Mouse (Mus musculus): ENCODE measurements around the gene Scyl3. TPM values are rescaled to one million over a fixed set of nuclear protein-coding genes. Genes with fewer than 3 reads are reported as not detected.

The Scyl3 gene
- polyA plus RNA-seq, 2 experiments = 7.2 to 10.2 TPM

DNA sequence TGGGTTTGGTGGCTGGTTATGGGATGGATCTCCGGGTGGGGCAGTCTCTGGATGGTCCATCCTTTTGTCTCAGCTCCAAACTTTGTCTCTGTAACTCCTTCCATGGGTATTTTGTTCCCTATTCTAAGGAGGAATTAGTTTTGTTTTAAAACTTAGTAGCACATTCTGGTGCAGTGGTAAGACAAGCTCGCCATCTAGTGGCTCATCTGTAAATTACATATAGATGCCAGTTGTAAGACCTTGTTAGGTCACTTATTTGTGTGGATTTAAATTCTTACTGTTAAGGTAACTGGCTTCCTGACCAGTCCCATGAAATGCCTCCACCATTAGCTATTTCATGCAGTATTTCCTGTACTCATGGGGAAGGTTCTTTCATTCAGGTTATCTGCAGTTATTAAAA lies 18.6 kb upstream of the Scyl3 start:
- TF ChIP-seq CTCF (IDR thresholded peaks at IDR 0.05; ENCODE audit: low read depth) (peak; percentile 59; the same call in 1 of the 2 replicates), EP300 (IDR thresholded peaks at IDR 0.05; ENCODE audit: low read depth) (no peak)

DNA sequence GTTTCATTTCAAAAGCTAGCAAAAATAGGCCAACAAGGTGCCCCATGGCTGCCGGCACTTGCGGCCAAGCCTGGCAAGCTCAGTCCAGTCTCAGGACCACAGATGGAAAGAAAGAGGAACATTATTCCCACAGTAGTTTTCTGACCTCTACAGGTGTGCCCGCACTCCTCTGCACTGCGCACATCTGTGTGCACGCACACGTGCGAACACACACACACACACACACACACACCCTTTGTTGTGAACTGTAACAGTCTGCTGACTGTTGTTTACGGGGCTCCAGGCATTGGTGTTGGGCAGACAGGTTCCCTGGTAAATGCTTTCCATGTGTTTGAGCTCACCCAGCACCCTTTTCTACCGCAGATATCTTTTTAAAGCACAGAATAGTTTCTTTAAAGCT lies 18.1 kb upstream of the Scyl3 start:
- no peak overlapping the region for H3K4me3 ChIP-seq (ENCODE audit: insufficient read depth in 1 of 2, low read depth in 2 of 2, low read length in 2 of 2)
- no peak overlapping the region for H3K4me2 ChIP-seq (ENCODE audit: low read depth)
- no peaks in the 10 kb centered on the region for H3K9me3 ChIP-seq (ENCODE audit: control insufficient read depth, low read length)
- H3K9ac ChIP-seq (replicated peaks) = no peak overlapping the region
- no peaks in the 10 kb centered on the region for H3K4me1 ChIP-seq (replicated peaks; ENCODE audit: control insufficient read depth in 2 of 2, insufficient read depth in 2 of 2, low read length in 1 of 2)
- no peaks in the 10 kb centered on the region for H3K36me3 ChIP-seq (replicated peaks; ENCODE audit: control insufficient read depth, insufficient read depth, low read depth)
- ATAC-seq (ENCODE audit: insufficient read depth) = 0 out of 2 replicates have a peak, but pooled peaks have one; percentile 26
- no peak for DNase-seq (ENCODE audit: low read depth in 3 of 3, low spot score in 3 of 3)
- no peak overlapping the region for H3K27ac ChIP-seq
- WGBS (ENCODE audit: insufficient replicate concordance) = 78% methylated on average over 9 of the region's 9 CpGs
- no peaks in the 10 kb centered on the region for H3K27me3 ChIP-seq (ENCODE audit: control insufficient read depth, insufficient read depth, low read length)
- TF ChIP-seq CTCF (IDR thresholded peaks at IDR 0.05; ENCODE audit: low read depth) = no peak

More for the DNA sequence above, 18.6 kb upstream of the Scyl3 start:
- Histone ChIP-seq H3K36me3 (replicated peaks; ENCODE audit: control insufficient read depth, insufficient read depth, low read depth) (no peaks in the 10 kb centered on the region), H3K4me3 (ENCODE audit: insufficient read depth in 1 of 2, low read depth in 2 of 2, low read length in 2 of 2) (no peak overlapping the region), H3K9me3 (ENCODE audit: control insufficient read depth, low read length) (no peaks in the 10 kb centered on the region), H3K9ac (replicated peaks) (no peak overlapping the region), H3K4me2 (ENCODE audit: low read depth) (no peak overlapping the region), H3K27ac (no peak overlapping the region), H3K4me1 (replicated peaks; ENCODE audit: control insufficient read depth in 2 of 2, insufficient read depth in 2 of 2, low read length in 1 of 2) (no peaks in the 10 kb centered on the region), H3K27me3 (ENCODE audit: control insufficient read depth, insufficient read depth, low read length) (no peaks in the 10 kb centered on the region)
- DNase-seq (ENCODE audit: low read depth in 3 of 3, low spot score in 3 of 3) = no peak
- 3% methylated on average over 2 of the region's 2 CpGs for WGBS (ENCODE audit: insufficient replicate concordance)
- no peak; the same call in 1 of the 2 replicates for ATAC-seq (ENCODE audit: insufficient read depth)

- H3K27ac ChIP-seq = no peak overlapping the region
- H3K36me3 ChIP-seq (replicated peaks; ENCODE audit: control insufficient read depth, insufficient read depth, low read depth) = no peaks in the 10 kb centered on the region
- H3K9ac ChIP-seq (replicated peaks) = no peak overlapping the region
- ATAC-seq (ENCODE audit: insufficient read depth) (no peak), DNase-seq (ENCODE audit: low read depth in 3 of 3, low spot score in 3 of 3) (no peak)
- H3K4me3 ChIP-seq (ENCODE audit: insufficient read depth in 1 of 2, low read depth in 2 of 2, low read length in 2 of 2) = no peak overlapping the region
- no peaks in the 10 kb centered on the region for H3K9me3 ChIP-seq (ENCODE audit: control insufficient read depth, low read length)
- no peak overlapping the region for H3K4me2 ChIP-seq (ENCODE audit: low read depth)
- H3K4me1 ChIP-seq (replicated peaks; ENCODE audit: control insufficient read depth in 2 of 2, insufficient read depth in 2 of 2, low read length in 1 of 2) = no peaks in the 10 kb centered on the region
- no peak for TF ChIP-seq EP300 (IDR thresholded peaks at IDR 0.05; ENCODE audit: low read depth)
- no peak for TF ChIP-seq CTCF (IDR thresholded peaks at IDR 0.05; ENCODE audit: low read depth)
- H3K27me3 ChIP-seq (ENCODE audit: control insufficient read depth, insufficient read depth, low read length) = no peaks in the 10 kb centered on the region
- 80% methylated on average over 11 of the region's 11 CpGs for WGBS (ENCODE audit: insufficient replicate concordance)
Observed at GRCm38 (mm10) chr1:163911981-163912380, 16.9 kb upstream of the Scyl3 start.

DNA sequence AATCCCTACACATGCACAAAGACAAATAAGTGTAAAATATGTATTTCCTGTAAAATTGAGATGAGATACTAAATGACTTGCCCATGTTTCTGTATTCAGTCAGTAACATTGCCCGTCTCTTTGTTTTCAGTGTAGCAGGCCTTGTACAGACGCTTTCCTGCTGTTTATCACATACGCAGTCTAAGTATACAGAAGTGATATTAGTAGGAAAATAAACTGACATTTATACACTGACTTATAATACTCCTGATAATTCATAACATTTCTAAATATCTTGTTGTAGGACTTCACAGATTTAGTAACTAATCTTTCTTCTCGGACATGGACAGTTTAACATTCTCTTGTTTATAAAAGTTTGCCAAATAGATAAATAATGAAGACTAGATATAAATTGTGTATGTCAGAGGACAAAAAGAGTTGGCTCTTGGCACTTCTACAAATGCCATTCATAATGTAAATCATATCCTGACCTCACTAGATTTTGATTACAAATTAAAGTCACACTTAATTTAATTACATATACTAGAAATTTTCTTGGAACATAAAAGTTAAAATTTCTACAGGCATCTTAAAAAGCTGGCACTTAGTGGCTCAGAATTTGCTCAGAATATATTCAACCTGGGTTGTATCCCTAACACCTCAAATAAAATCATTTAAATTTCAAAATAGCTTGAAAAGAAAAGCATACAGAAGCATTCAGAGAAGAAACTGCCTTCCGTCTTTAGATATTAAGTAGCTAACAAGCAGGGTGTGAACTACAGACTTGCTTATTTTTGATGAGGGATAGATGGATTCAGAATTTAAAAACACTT lies 11.3 kb upstream of the Scyl3 start:
- WGBS (ENCODE audit: insufficient replicate concordance) = 72% methylated on average over 5 of the region's 5 CpGs
- Histone ChIP-seq H3K27me3 (ENCODE audit: control insufficient read depth, insufficient read depth, low read length) (no peaks in the 10 kb centered on the region), H3K27ac (no peak overlapping the region), H3K9ac (replicated peaks) (no peak overlapping the region), H3K4me3 (ENCODE audit: insufficient read depth in 1 of 2, low read depth in 2 of 2, low read length in 2 of 2) (no peak overlapping the region), H3K4me1 (replicated peaks; ENCODE audit: control insufficient read depth in 2 of 2, insufficient read depth in 2 of 2, low read length in 1 of 2) (no peaks in the 10 kb centered on the region), H3K9me3 (ENCODE audit: control insufficient read depth, low read length) (no peaks in the 10 kb centered on the region), H3K4me2 (ENCODE audit: low read depth) (no peak overlapping the region), H3K36me3 (replicated peaks; ENCODE audit: control insufficient read depth, insufficient read depth, low read depth) (no peaks in the 10 kb centered on the region)
- DNase-seq (ENCODE audit: low read depth in 3 of 3, low spot score in 3 of 3) (no peak), ATAC-seq (ENCODE audit: insufficient read depth) (no peak)
- TF ChIP-seq CTCF (IDR thresholded peaks at IDR 0.05; ENCODE audit: low read depth) = no peak
- no peak for TF ChIP-seq EP300 (IDR thresholded peaks at IDR 0.05; ENCODE audit: low read depth)

DNA sequence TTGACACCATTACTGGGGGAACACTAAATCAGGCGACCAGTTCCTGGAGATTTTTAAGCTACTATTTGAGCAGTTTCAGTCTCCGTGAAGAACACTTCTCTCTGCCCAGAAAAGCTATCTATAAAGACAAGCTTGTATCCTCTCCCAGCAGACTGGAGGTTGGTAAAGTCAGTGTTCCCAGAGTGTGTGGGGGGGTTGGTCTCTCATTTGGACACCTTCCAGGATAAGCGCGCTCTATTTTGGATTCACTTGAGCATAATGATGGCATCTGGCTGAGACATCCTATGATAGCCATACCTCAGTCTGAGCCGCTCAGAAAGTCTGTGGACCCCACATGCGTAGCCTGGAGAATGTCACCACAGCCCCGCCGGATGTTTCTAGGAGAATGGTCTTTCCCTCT lies 4.8 kb upstream of the Scyl3 start:
- Histone ChIP-seq H3K27me3 (ENCODE audit: control insufficient read depth, insufficient read depth, low read length) (no peaks in the 10 kb centered on the region), H3K4me1 (replicated peaks; ENCODE audit: control insufficient read depth in 2 of 2, insufficient read depth in 2 of 2, low read length in 1 of 2) (peaks cover 0 to 5% of the 10 kb centered on the region in 2 experiments; a peak in 2 of 4 replicates), H3K4me2 (ENCODE audit: low read depth) (no peak overlapping the region), H3K36me3 (replicated peaks; ENCODE audit: control insufficient read depth, insufficient read depth, low read depth) (no peaks in the 10 kb centered on the region), H3K9me3 (ENCODE audit: control insufficient read depth, low read length) (no peaks in the 10 kb centered on the region), H3K4me3 (ENCODE audit: insufficient read depth in 1 of 2, low read depth in 2 of 2, low read length in 2 of 2) (no peak overlapping the region), H3K9ac (replicated peaks) (no peak overlapping the region), H3K27ac (no peak overlapping the region)
- no peak for DNase-seq (ENCODE audit: low read depth in 3 of 3, low spot score in 3 of 3)
- WGBS (ENCODE audit: insufficient replicate concordance) = 72% methylated on average over 8 of the region's 8 CpGs
- TF ChIP-seq CTCF (IDR thresholded peaks at IDR 0.05; ENCODE audit: low read depth) (no peak), EP300 (IDR thresholded peaks at IDR 0.05; ENCODE audit: low read depth) (no peak)
- no peak for ATAC-seq (ENCODE audit: insufficient read depth)

Measured in liver, embryonic 14.5 days (tissue).